Mouse (Mus musculus): ENCODE results near the gene Ccdc85c.
A peak's percentile ranks its signal among the peaks of the same experiment; 100 is the strongest.

Gene Ccdc85c

GRCm38 (mm10) chr12:108267653-108268052, 7.6 kb downstream of the Ccdc85c start:
- DNase-seq = peak in 1 of 2 experiments; percentile 21

- DNase-seq = no peak
Measured at GRCm38 (mm10) chr12:108265831-108266619, 9.2 kb downstream of the Ccdc85c start.

GRCm38 (mm10) chr12:108264918-108265317, 10.3 kb downstream of the Ccdc85c start:
- no peak for DNase-seq

GRCm38 (mm10) chr12:108260950-108261349, 14.3 kb downstream of the Ccdc85c start:
- no peak for DNase-seq

GRCm38 (mm10) chr12:108259322-108260049, 15.7 kb downstream of the Ccdc85c start:
- DNase-seq = no peak

GRCm38 (mm10) chr12:108256734-108257133, 18.5 kb downstream of the Ccdc85c start:
- peak in 1 of 2 experiments; percentile 61 for DNase-seq

- DNase-seq = no peak
Measured at GRCm38 (mm10) chr12:108255960-108256359, 19.3 kb downstream of the Ccdc85c start.

GRCm38 (mm10) chr12:108255511-108255919, 19.7 kb downstream of the Ccdc85c start:
- peak; percentile 63 to 73 for DNase-seq

- no peak for DNase-seq
Measured at GRCm38 (mm10) chr12:108253042-108253441, 22.2 kb downstream of the Ccdc85c start.

GRCm38 (mm10) chr12:108251825-108252542, 23.2 kb downstream of the Ccdc85c start:
- DNase-seq = no peak

GRCm38 (mm10) chr12:108251034-108251792, 24.0 kb downstream of the Ccdc85c start:
- DNase-seq = no peak

GRCm38 (mm10) chr12:108249522-108249921, 25.7 kb downstream of the Ccdc85c start:
- DNase-seq = peak; percentile 93 to 96

GRCm38 (mm10) chr12:108249019-108249418, 26.2 kb downstream of the Ccdc85c start:
- no peak for DNase-seq

- DNase-seq = no peak
Measured at GRCm38 (mm10) chr12:108246759-108247500, 28.3 kb downstream of the Ccdc85c start.

GRCm38 (mm10) chr12:108245579-108245978, 29.6 kb downstream of the Ccdc85c start:
- no peak for DNase-seq

- DNase-seq = peak; percentile 85 to 87
Measured at GRCm38 (mm10) chr12:108244778-108245177, 30.4 kb downstream of the Ccdc85c start.

- DNase-seq = no peak
Measured at GRCm38 (mm10) chr12:108242243-108242745, 32.9 kb downstream of the Ccdc85c start.

GRCm38 (mm10) chr12:108241626-108242025, 33.6 kb downstream of the Ccdc85c start:
- no peak for DNase-seq

- DNase-seq = no peak
Measured at GRCm38 (mm10) chr12:108240953-108241588, 34.2 kb downstream of the Ccdc85c start.

GRCm38 (mm10) chr12:108240401-108240890, 34.8 kb downstream of the Ccdc85c start:
- no peak for DNase-seq

GRCm38 (mm10) chr12:108239441-108239840, 35.8 kb downstream of the Ccdc85c start:
- DNase-seq = peak; percentile 85 to 88
